Mouse (Mus musculus): ENCODE measurements around the gene Prdm16. TPM values are rescaled to one million over a fixed set of nuclear protein-coding genes. Genes with fewer than 3 reads are reported as not detected.

The Prdm16 gene
- polyA plus RNA-seq, 1 experiment from 2014 or later: 2.2 TPM

GRCm38 (mm10) chr4:154480544-154481260 is 156.0 kb downstream of the Prdm16 start:
- ATAC-seq (no peak), DNase-seq (no peak)
- H3K27ac ChIP-seq (ENCODE audit: low read depth): no peak overlapping the region
- no peak for TF ChIP-seq CTCF (IDR thresholded peaks at IDR 0.05; ENCODE audit: low read depth)
- no peak for TF ChIP-seq EP300 (IDR thresholded peaks at IDR 0.05; ENCODE audit: low read depth)
- no peaks in the 10 kb centered on the region for H3K27me3 ChIP-seq (ENCODE audit: insufficient read depth, low read length)
- H3K4me1 ChIP-seq (ENCODE audit: insufficient read depth): peaks cover 14% of the 10 kb centered on the region; the same call in 1 of the 2 replicates
- no peak overlapping the region for H3K4me2 ChIP-seq (ENCODE audit: low read depth, low read length)
- H3K9ac ChIP-seq (replicated peaks): no peak overlapping the region
- 81% methylated on average over 9 of the region's 9 CpGs for WGBS (ENCODE audit: insufficient replicate concordance)
- H3K4me3 ChIP-seq (ENCODE audit: low read depth, low read length): no peak overlapping the region
- H3K9me3 ChIP-seq (ENCODE audit: low read length): no peaks in the 10 kb centered on the region
- no peaks in the 10 kb centered on the region for H3K36me3 ChIP-seq (replicated peaks; ENCODE audit: insufficient read depth, low read length)

DNA sequence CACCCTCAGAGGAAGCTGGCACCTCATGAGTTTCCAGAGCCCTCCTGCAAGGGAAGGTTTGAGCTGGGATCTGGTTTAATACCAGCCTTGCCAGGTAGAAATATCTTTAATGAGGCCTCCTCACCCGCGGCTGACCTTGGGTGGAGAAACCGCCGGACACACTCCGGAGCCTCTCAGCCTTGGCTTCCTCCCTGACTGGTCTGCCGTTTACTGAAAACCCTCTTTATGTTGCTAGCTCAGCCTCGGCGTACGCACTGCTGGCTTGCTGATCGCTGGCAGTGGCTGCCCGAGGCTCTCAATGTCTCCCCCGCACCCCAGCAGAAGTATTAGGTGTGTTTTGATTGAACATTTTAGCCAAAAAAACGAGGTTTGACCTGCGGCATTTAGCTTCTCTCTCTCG is 156.5 kb downstream of the Prdm16 start:
- Histone ChIP-seq H3K27ac (ENCODE audit: low read depth) (no peak overlapping the region), H3K27me3 (ENCODE audit: insufficient read depth, low read length) (no peaks in the 10 kb centered on the region), H3K4me2 (ENCODE audit: low read depth, low read length) (no peak overlapping the region), H3K9me3 (ENCODE audit: low read length) (no peaks in the 10 kb centered on the region), H3K4me3 (ENCODE audit: low read depth, low read length) (no peak overlapping the region), H3K4me1 (ENCODE audit: insufficient read depth) (peaks cover 14% of the 10 kb centered on the region; the same call in 1 of the 2 replicates), H3K9ac (replicated peaks) (no peak overlapping the region), H3K36me3 (replicated peaks; ENCODE audit: insufficient read depth, low read length) (no peaks in the 10 kb centered on the region)
- 75% methylated on average over 15 of the region's 15 CpGs for WGBS (ENCODE audit: insufficient replicate concordance)
- DNase-seq (no peak), ATAC-seq (no peak)
- TF ChIP-seq CTCF (IDR thresholded peaks at IDR 0.05; ENCODE audit: low read depth) (no peak), EP300 (IDR thresholded peaks at IDR 0.05; ENCODE audit: low read depth) (no peak)

DNA sequence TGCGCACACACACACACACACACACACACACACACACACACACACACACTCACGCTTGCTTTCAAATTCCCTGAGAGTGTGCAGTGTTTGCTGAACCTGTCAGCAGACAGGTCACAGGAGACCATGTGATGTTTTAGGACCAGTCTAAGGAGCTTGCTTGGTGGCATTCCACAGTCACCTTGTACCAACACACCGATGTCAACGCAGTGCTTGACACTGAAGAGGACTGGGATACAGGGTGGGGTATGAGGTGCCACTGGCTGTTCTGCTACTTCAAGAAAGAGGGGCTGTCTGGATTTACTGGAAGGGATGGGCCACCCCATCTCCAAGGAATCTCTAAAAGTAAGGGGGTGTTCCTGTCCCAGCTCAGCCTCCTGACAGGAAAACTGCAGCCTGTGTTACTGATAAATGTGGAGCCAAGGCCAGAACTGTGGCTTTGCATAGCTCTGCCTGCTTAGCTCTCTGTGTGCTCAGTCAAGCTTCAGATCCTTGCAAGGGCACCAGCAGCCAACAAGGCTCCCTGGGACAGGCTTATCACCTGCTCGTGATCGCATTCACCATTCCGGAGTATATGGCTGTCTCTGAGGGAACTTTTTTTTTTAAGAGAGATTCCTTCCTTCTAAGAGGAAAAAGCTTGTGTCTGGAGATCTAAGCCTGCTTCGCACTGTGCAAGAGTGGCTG is 157.6 kb downstream of the Prdm16 start:
- Histone ChIP-seq H3K4me3 (ENCODE audit: low read depth, low read length) (no peak overlapping the region), H3K4me1 (ENCODE audit: insufficient read depth) (peaks cover 14% of the 10 kb centered on the region; the same call in 1 of the 2 replicates), H3K4me2 (ENCODE audit: low read depth, low read length) (no peak overlapping the region), H3K9ac (replicated peaks) (no peak overlapping the region), H3K27ac (ENCODE audit: low read depth) (no peak overlapping the region), H3K9me3 (ENCODE audit: low read length) (no peaks in the 10 kb centered on the region), H3K27me3 (ENCODE audit: insufficient read depth, low read length) (no peaks in the 10 kb centered on the region), H3K36me3 (replicated peaks; ENCODE audit: insufficient read depth, low read length) (no peaks in the 10 kb centered on the region)
- no peak for DNase-seq
- 77% methylated on average over 8 of the region's 8 CpGs for WGBS (ENCODE audit: insufficient replicate concordance)
- TF ChIP-seq CTCF (IDR thresholded peaks at IDR 0.05; ENCODE audit: low read depth) (no peak), EP300 (IDR thresholded peaks at IDR 0.05; ENCODE audit: low read depth) (no peak)
- ATAC-seq: no peak

- WGBS (ENCODE audit: insufficient replicate concordance): 40% methylated on average over 25 of the region's 25 CpGs
- Histone ChIP-seq H3K36me3 (replicated peaks; ENCODE audit: insufficient read depth, low read length) (no peaks in the 10 kb centered on the region), H3K4me1 (ENCODE audit: insufficient read depth) (0 out of 2 replicates have a peak, but pooled peaks cover 2% of the 10 kb centered on the region), H3K4me3 (ENCODE audit: low read depth, low read length) (no peak overlapping the region), H3K27me3 (ENCODE audit: insufficient read depth, low read length) (no peaks in the 10 kb centered on the region), H3K9me3 (ENCODE audit: low read length) (no peaks in the 10 kb centered on the region), H3K4me2 (ENCODE audit: low read depth, low read length) (no peak overlapping the region), H3K27ac (ENCODE audit: low read depth) (no peak overlapping the region), H3K9ac (replicated peaks) (no peak overlapping the region)
- DNase-seq (no peak), ATAC-seq (no peak)
- TF ChIP-seq EP300 (IDR thresholded peaks at IDR 0.05; ENCODE audit: low read depth): no peak
- TF ChIP-seq CTCF (IDR thresholded peaks at IDR 0.05; ENCODE audit: low read depth): no peak
Measured at GRCm38 (mm10) chr4:154473571-154474307, 162.9 kb downstream of the Prdm16 start.

DNA sequence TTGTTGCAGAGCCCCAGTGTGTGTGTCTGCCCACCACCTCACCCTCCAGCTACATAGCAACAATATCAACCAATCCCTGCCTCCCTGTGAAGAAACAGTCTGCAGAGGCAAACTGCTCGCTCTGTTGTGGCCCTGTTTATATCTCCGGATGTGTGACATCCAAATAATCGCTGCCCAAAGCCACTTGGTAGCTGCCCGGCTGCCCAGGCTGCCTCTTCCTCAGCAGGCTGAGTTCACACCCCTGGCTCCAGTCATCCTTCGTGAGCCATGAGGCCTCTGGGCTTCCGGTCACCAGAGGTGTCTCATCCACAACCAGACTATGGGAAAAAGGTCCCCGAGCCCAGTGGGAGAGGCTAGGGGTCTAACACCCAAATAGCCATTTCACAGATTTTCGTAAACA is 164.1 kb downstream of the Prdm16 start:
- WGBS (ENCODE audit: insufficient replicate concordance): 42% methylated on average over 8 of the region's 8 CpGs

More for the DNA sequence above, 164.1 kb downstream of the Prdm16 start:
- ATAC-seq (no peak), DNase-seq (no peak)
- Histone ChIP-seq H3K4me2 (ENCODE audit: low read depth, low read length) (no peak overlapping the region), H3K4me3 (ENCODE audit: low read depth, low read length) (no peak overlapping the region), H3K9me3 (ENCODE audit: low read length) (no peaks in the 10 kb centered on the region), H3K27me3 (ENCODE audit: insufficient read depth, low read length) (no peaks in the 10 kb centered on the region), H3K36me3 (replicated peaks; ENCODE audit: insufficient read depth, low read length) (no peaks in the 10 kb centered on the region), H3K4me1 (ENCODE audit: insufficient read depth) (0 out of 2 replicates have a peak, but pooled peaks cover 2% of the 10 kb centered on the region), H3K9ac (replicated peaks) (no peak overlapping the region), H3K27ac (ENCODE audit: low read depth) (no peak overlapping the region)
- TF ChIP-seq EP300 (IDR thresholded peaks at IDR 0.05; ENCODE audit: low read depth) (no peak), CTCF (IDR thresholded peaks at IDR 0.05; ENCODE audit: low read depth) (no peak)

Data from liver, postnatal 0 days (tissue).